Mouse (Mus musculus) splenic B cell, adult 2 months (primary cell): ENCODE measurements around the gene Adam21.
A peak's percentile ranks its signal among the peaks of the same experiment; 100 is the strongest.
"Not testable (repeated sequence)": the region's sequence is repeated elsewhere in the genome, so short reads cannot be mapped to it uniquely, and the experiment has no call there.

Experiments
- DNase-seq: peaks from one replicate; pipeline ENCODE4 v3.0.0-alpha.2; 2011; ENCODE audit warnings: low read depth, low spot score
- H3K27me3 ChIP-seq: 2 replicates; pipeline ENCODE4 v1.6.1; 2012; ENCODE audit warnings: mild to moderate bottlenecking, low read length, moderate library complexity, mixed read lengths; ENCODE audit not compliant: control insufficient read depth, poor library complexity, insufficient read depth, severe bottlenecking
- H3K36me3 ChIP-seq: 2 replicates; pipeline ENCODE4 v1.6.1; 2012; ENCODE audit warnings: mild to moderate bottlenecking, low read length, moderate library complexity, mixed read lengths; ENCODE audit not compliant: control insufficient read depth, poor library complexity, insufficient read depth, severe bottlenecking

The Adam21 gene

DNA sequence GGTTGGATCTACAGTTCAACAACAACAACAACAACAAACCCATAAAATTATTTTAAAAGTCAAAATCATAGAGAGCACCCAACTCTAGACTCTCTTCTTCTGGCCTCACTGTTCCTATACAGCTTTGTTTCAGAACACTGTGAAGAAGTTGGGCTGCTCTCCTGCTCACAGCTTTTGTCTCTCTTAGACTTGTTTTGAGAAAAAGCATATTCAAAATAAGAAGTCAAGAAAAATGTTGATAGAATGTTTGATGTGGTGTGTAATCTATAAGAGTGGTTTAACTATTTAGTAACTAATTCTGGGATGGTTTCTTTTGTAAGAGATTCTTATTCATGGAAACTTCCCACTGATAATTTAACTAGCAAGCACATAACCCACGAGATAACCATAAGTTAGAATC, at the start of gene Adam21:
Gene Adam21 (minus strand): TSS at position 101 of the 400 bp plus-strand sequence.
- DNase-seq = no peak
- 0 out of 2 replicates have a peak, but pooled peaks cover 3% of the 10 kb centered on the region for H3K36me3 ChIP-seq
- no peaks in the 10 kb centered on the region for H3K27me3 ChIP-seq

DNA sequence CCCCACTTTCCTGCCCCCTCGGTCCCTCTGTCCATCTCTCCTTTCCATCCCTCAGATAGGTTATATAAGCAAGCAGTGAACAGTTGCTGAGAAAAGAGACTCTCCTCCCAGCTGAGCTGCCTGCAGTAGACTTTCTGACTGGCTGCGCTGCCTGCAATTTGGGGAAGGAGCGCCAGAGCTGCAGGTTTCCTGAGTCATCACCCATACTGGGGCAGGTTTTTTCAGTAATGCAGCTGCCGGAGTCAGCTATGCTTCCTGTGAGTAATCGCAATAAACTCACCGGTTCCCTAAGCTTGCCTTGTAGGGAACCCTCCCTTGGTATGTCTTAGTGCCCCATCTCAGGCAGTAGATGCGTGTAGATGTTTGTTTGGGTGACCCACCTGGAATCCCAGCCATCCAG, 48.7 kb upstream of the Adam21 start:
- no peak for DNase-seq
- Histone ChIP-seq H3K27me3 (no peaks in the 10 kb centered on the region), H3K36me3 (no peaks in the 10 kb centered on the region)

DNA sequence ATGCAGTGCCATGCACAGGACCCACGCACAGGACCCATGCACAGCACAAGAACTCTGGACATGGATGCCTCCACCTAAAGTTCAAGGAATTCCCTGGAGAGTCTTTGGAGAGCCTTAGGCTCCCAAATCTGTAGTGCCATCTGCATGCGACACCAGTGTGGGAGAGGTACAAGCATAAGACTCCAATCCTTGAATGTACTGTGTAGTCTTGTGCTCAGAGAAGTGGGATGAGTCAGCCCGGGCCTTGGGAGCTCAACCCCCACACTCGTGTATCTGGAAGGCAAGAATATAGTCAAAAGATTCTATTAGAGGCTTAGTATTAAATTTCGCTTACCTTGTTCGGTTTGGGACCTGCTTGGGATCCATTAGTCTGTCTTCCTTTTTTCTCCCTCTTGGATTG, 47.5 kb upstream of the Adam21 start:
- no peak for DNase-seq
- Histone ChIP-seq H3K36me3 (no peaks in the 10 kb centered on the region), H3K27me3 (no peaks in the 10 kb centered on the region)

DNA sequence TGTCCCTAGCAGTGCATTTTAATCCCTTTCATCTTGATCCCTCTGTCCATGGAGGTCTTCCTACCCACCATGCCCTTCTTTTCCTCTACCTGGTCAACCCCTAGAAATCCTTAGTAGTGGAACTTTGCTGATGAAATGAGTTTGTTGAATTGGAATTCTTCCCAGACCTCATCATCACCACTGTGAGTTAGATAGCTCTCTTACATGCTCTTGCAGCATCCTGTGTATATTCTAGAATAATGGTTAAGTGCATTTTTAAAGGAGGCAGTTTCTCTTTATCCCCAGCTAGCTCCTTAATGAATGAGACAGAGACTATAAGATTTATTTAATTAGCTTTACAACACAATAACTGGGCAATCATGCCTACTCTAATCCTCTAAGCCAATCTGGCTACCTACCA, 41.2 kb upstream of the Adam21 start:
- H3K36me3 ChIP-seq = no peaks in the 10 kb centered on the region
- H3K27me3 ChIP-seq = no peaks in the 10 kb centered on the region
- no peak for DNase-seq

DNA sequence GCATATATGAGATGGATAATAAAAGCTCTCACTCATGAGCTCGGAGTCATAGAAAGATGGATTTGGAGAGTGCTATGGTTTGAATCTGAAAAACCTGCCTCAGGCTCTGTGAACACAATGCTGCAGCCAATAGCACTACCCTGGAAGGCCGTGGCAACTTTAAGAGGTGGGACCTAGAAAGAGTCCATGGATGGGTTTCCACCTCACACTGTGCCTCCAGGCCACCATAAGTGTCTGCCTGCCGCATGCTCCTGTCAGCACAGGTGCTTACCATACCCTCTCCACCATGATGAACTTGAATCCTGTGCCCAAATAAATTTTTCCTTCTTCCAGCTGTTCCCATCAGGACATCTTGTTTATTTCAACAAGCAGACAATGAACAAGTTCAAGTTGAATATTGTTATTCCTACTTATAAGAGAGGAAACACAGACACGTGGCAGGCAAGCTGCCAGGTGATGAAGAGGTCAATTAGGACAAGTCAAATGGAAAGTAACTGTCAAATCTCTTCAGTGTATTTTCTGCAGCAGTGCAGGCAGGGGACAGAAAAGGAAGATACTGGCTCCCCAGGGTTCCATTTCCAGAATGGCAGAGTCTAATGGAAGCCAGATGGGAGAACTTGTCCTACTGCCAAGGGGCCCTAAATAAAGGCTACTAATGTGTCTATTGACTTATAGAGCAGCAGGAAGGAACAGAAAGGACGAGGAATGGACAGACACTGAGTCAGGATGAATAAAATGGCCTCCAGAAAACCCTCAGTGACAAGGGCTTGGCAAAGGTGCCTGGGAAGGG, 36.9 kb upstream of the Adam21 start:
- DNase-seq = no peak
- Histone ChIP-seq H3K36me3 (no peaks in the 10 kb centered on the region), H3K27me3 (no peaks in the 10 kb centered on the region)

DNA sequence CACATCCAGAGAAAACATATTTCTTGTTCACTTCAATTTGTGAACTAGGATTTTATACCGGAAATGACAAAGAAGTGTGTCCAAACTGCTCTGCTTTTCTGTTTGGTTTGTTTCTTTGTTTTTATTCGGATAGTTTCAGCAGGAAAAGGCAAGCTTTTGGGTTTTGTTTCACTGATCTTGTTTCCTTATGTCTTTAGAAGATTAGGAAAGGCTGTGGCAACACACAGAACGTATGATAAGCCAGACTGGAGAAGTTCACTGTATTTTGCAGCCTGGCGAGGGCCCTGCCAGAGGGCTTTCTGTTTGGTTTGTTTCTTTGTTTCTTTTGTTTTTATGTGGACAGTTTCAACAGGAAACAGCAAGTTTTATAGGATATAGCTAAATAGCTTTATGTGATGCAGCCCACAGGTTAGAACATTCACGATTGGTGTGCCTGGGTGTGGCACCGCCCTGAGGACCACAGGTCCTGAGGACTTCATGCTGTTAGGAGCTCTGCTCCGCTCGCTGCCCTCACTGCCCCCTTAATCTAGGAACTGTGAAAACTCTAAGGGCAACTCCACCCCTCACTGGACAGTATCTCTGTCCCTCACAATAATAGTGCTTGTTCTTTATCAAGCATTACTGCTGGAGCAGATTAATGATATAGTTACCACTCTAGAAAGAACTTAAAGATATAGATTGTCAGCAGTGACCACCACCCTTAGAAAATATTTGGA, 28.4 kb upstream of the Adam21 start:
- Histone ChIP-seq H3K27me3 (no peaks in the 10 kb centered on the region), H3K36me3 (no peaks in the 10 kb centered on the region)
- DNase-seq = no peak

DNA sequence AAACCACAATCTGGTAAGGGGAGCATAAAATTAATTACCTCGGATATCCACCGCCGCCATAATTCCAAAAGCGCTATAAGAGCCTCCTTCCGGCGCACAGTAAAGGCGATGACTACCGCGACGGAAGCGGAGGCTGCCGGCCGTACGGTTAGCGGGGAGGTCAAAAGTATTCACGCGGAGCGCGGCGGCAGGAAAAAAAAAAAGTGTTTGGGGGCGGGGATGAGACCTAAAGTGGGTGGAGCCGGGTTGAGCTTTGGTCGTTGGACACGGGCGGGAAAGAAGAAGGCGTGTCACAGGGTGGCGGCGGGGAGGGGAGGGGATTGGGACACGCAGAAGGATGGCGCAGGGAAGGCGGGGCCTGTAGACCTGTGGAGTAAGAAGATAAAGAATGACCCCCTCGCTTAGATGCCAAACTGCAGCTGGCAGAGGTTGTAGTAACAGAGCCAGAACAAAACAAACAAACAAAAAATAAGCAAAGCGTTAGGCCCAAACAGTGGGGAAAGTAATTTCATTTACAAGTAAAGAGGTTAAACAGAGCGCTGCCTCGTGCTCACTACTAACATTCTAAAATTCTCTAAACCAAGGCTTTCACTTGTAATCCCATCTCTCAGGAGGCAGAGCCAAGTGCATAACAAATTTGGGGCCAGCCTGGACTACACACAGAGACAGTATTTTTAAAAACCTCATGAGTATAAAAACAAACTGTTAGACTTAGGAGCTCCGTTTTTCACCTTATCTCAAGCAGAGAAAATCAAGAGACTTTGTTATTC, 26.8 kb upstream of the Adam21 start, which contains the start of gene Med6:
Gene Med6 (minus strand): TSS at position 107 of the 770 bp plus-strand sequence.
- H3K27me3 ChIP-seq = no peaks in the 10 kb centered on the region
- DNase-seq = peak; percentile 96
- no peaks in the 10 kb centered on the region for H3K36me3 ChIP-seq

DNA sequence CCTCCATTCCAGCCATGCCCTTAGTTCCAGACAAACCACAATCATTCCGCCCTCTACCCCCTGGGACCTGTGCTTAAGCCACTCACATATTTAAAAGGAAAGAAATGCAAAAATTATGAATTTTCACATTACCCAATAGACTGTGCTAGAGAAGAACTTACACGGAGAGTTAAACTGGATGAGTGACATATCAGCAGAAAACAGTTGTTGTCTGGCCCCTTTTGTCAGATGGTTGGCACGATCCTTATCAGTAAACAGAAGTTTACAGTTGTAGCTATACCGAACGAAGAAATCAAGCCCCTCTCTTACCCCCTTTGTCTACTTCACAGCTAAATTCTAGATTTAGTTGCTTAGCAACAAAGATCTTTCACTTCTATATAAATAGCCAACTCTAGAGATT, 343 bp downstream of the Adam21 start:
- no peak for DNase-seq
- Histone ChIP-seq H3K36me3 (0 out of 2 replicates have a peak, but pooled peaks cover 3% of the 10 kb centered on the region), H3K27me3 (no peaks in the 10 kb centered on the region)

DNA sequence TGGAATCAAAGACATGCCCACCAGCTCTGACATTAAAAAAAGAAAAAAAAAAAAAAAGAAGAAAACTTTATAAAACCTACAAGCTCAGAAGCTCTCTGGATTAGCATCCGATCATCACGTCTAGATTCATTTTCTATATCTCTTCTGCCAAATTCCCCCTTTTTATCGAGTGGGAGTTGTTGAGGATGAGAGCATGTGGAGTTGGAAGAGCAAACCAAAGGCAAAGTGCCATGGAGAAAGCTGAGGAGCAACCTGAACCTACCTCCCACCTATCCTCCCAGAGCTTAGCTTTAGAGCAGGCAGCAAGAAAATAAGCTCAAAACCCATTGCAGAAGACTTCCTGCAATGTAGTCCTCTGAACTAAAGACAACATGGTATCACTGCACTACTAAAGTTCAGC, 4.1 kb downstream of the Adam21 start:
- no peak for DNase-seq
- no peaks in the 10 kb centered on the region for H3K27me3 ChIP-seq
- H3K36me3 ChIP-seq = no peaks in the 10 kb centered on the region

DNA sequence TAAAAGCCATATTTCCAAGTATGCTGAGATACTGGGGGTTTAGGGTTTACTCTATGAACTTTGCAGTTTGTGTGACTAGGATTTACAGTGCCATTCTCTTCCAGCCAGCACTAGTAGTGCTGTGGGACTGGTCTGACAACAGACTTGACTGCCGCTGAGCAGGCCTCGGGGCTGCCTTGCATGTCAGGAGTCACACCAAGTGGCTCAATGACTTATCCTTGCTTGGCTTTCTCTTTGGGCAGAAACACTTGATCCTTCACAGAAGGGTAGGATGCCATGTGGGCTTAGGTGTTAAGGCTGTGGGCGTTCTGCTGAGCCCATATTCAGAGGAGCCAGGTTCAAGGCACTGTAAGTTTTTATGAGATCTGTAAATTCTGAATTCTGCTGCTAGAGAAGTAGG, 19.0 kb downstream of the Adam21 start:
- H3K36me3 ChIP-seq = no peaks in the 10 kb centered on the region
- no peak for DNase-seq
- H3K27me3 ChIP-seq = no peaks in the 10 kb centered on the region

DNA sequence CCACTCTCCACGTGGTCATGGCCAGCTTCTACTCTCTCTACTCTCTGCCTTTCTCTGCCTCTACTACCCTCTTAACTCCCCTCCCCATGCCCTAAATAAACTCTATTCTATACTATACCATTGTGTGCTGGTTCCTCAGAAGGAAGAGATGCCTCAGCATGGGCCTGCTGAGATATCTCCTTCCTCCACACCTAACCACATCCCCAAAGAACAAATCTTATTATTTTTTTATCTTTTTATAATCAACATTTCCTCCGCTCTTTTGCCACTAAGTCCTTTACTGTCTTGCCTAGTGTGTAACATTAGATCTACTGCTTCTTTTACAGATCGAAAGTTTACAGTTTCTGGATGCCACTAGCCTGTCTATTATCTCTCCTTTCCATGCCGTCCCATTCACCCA, 21.1 kb downstream of the Adam21 start:
- DNase-seq = no peak
- Histone ChIP-seq H3K36me3 (no peaks in the 10 kb centered on the region), H3K27me3 (no peaks in the 10 kb centered on the region)

DNA sequence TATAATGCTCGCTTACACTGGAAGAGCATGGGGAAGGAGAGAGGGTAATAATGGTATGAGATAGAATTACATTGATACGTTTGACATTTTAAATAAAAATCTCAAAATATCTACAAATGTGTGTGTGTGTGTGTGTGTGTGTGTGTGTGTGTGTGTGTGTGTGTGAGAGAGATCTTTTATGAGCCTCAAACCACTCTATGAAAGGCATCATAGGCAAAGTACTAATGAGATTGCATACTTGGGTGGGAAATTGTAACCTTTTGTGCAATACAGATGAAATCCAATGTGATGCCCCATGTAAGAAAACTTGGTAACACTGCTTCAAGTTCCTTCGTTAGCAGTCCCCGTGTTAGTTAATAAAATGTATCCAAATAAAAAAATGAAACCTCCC, 35.2 kb downstream of the Adam21 start:
- DNase-seq = no peak
- Histone ChIP-seq H3K36me3 (no peaks in the 10 kb centered on the region), H3K27me3 (no peaks in the 10 kb centered on the region)

DNA sequence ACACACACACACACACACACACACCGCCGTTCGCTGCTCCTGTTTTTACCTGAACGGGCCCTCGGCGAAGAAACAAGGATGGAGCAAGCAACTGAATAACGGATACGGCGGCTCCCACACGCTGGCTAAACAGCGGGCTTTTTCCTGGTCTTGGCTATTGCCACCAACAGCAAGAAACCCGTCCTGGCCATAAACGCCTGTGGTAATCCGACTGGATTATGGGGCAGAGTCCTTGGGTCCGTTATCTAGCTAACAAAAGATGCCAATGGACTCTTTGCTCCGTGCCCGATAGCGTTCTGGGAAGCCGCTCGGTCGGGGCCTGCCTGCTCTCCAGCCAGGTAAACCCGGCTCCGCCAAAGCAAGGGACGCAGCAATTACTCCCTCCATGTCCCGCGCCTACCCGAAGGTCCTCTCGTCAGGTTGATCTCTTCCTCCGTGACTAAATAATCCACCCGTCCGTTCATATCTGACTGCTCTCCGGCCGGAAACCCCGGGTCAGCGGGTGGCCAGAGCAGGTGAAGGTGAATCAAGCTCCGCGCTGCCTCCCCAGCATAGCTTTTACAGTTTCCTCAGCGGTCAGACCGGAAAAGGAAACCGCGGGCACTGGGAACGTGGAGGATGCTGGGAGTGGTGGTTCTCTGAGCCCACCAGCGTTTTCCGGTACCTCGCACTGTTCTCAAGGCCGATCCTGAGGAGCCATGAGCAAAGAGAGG, 35.8 kb downstream of the Adam21 start, which contains the start of the genes Gm20498 and Synj2bp:
Gene Gm20498 (minus strand): TSS at position 590 of the 713 bp plus-strand sequence.
Gene Synj2bp (minus strand): TSS at position 596 of the 713 bp plus-strand sequence.
- Histone ChIP-seq H3K27me3 (no peaks in the 10 kb centered on the region), H3K36me3 (no peaks in the 10 kb centered on the region)
- peak; percentile 74 for DNase-seq

DNA sequence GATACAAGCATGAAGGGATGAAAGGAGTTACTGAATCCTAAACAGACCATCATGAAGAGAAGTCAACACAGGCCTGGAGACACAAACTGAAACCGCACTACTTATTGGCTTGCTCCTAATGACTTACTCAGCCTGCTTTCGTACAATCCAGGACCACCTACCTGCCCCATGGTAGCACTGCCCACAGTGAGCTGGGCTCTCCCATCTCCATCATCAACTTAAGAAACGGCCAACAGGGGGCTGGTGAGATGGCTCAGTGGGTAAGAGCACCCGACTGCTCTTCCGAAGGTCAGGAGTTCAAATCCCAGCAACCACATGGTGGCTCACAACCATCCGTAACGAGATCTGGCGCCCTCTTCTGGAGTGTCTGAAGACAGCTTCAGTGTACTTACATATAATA, 37.7 kb downstream of the Adam21 start:
- H3K27me3 ChIP-seq, H3K36me3 ChIP-seq: not testable (repeated sequence)
- DNase-seq = peak; percentile 7
